Mouse (Mus musculus) intestine, postnatal 0 days (tissue): ENCODE results near the gene Igfbp2. TPM values are rescaled to one million over a fixed set of nuclear protein-coding genes. Genes with fewer than 3 reads are reported as not detected.

Experiments used
- ATAC-seq: fragments of 200-750 bp; cut with Nextera tagmentation; 2 replicates; pipeline ENCODE4 v1.8.0; 2017; ENCODE audit warnings: mild to moderate bottlenecking, moderate TSS enrichment, moderate library complexity
- H3K27ac ChIP-seq: fragments of 300-500 bp; sonication (generic); 2 replicates; pipeline ENCODE4 v1.5.1; 2014; ENCODE audit warnings: mild to moderate bottlenecking, low read depth, low read length, moderate library complexity
- H3K27me3 ChIP-seq: fragments of 300-500 bp; sonication (generic); replicated peaks from 2 replicates; pipeline ENCODE4 v1.6.1; 2014; ENCODE audit warnings: low read length, mixed read lengths; ENCODE audit not compliant: control insufficient read depth, insufficient read depth
- H3K36me3 ChIP-seq: fragments of 300-500 bp; sonication (generic); 2 replicates; pipeline ENCODE4 v1.6.1; 2014; ENCODE audit warnings: mild to moderate bottlenecking, moderate library complexity; ENCODE audit not compliant: control insufficient read depth, insufficient read depth
- H3K4me1 ChIP-seq: fragments of 300-500 bp; sonication (generic); replicated peaks from 2 replicates; pipeline ENCODE4 v1.6.1; 2014; ENCODE audit warnings: antibody characterized with exemption, low read length, mixed read lengths; ENCODE audit not compliant: control insufficient read depth, insufficient read depth
- H3K4me2 ChIP-seq: fragments of 300-500 bp; sonication (generic); replicated peaks from 2 replicates; pipeline ENCODE4 v1.6.1; 2014; ENCODE audit warnings: low read depth, mild to moderate bottlenecking, moderate library complexity
- H3K4me3 ChIP-seq: fragments of 300-500 bp; sonication (generic); 2 replicates; pipeline ENCODE4 v1.5.1; 2014; ENCODE audit warnings: low read depth, low read length
- H3K9ac ChIP-seq: fragments of 300-500 bp; sonication (generic); 2 replicates; pipeline ENCODE4 v1.6.1; 2014; ENCODE audit warnings: mild to moderate bottlenecking, low read depth, low read length
- H3K9me3 ChIP-seq: fragments of 300-500 bp; sonication (generic); 2 replicates; pipeline ENCODE4 v1.6.1; 2016; ENCODE audit warnings: mixed run types; ENCODE audit not compliant: control insufficient read depth
- CTCF ChIP-seq: sonication (generic); IDR thresholded peaks from 2 replicates; pipeline ENCODE4 v1.5.1; 2016; ENCODE audit warnings: low read depth, mild to moderate bottlenecking, control low read depth, antibody characterized with exemption, moderate library complexity
- WGBS: fragments of 180-500 bp; shearing (Covaris S2); extraction: QIAGEN DNeasy Blood & Tissue Kit; methylation state at CpG from one replicate; pipeline ENCODE4 v1.1.7; 2014; 5-methylcytosine and 5-hydroxymethylcytosine counted together
- polyA plus RNA-seq: library from polyadenylated mRNA; unstranded; fragments of >200 nt; fragmentation: Nextera tagmentation; extraction: Ambion mirVana; gene quantifications from 2 replicates; pipeline ENCODE4 v1.2.1, GENCODE M21; 2015

The Igfbp2 gene
- polyA plus RNA-seq, 1 experiment from 2014 or later = 94.0 TPM

- no peak for TF ChIP-seq CTCF
- H3K4me1 ChIP-seq = no peaks in the 10 kb centered on the region
These were observed 401 bp downstream of the Igfbp2 start for GRCm38 (mm10) chr1:72824707-72825101.

GRCm38 (mm10) chr1:72825286-72825685, 983 bp downstream of the Igfbp2 start:
- ATAC-seq = no peak; the same call in 1 of the 2 replicates
- Histone ChIP-seq H3K4me3 (peak overlapping the region; percentile 47), H3K36me3 (no peaks in the 10 kb centered on the region), H3K27ac (no peak overlapping the region), H3K9ac (peak overlapping the region; percentile 31; the same call in 1 of the 2 replicates), H3K27me3 (peaks cover 22% of the 10 kb centered on the region; the same call in 1 of the 2 replicates), H3K4me2 (peak overlapping the region; percentile 90), H3K4me1 (no peaks in the 10 kb centered on the region), H3K9me3 (no peaks in the 10 kb centered on the region)
- no peak for TF ChIP-seq CTCF
- 3% methylated on average over 20 of the region's 20 CpGs for WGBS

More at GRCm38 (mm10) chr1:72824707-72825101, 401 bp downstream of the Igfbp2 start:
- ATAC-seq = peak; percentile 43; the same call in 1 of the 2 replicates
- WGBS = under 1% methylated on average over 37 of the region's 37 CpGs
- Histone ChIP-seq H3K9me3 (no peaks in the 10 kb centered on the region), H3K36me3 (no peaks in the 10 kb centered on the region), H3K4me3 (peak overlapping the region; percentile 47), H3K9ac (peak overlapping the region; percentile 31), H3K27ac (no peak overlapping the region), H3K4me2 (peak overlapping the region; percentile 90), H3K27me3 (peaks cover 22% of the 10 kb centered on the region; the same call in 1 of the 2 replicates)

GRCm38 (mm10) chr1:72825921-72826320, 1.6 kb downstream of the Igfbp2 start:
- Histone ChIP-seq H3K4me3 (peak overlapping the region; percentile 47; the same call in 1 of the 2 replicates), H3K9me3 (no peaks in the 10 kb centered on the region), H3K9ac (no peak overlapping the region), H3K27me3 (peaks cover 22% of the 10 kb centered on the region; the same call in 1 of the 2 replicates), H3K36me3 (no peaks in the 10 kb centered on the region), H3K4me1 (no peaks in the 10 kb centered on the region), H3K4me2 (peak overlapping the region; percentile 90), H3K27ac (no peak overlapping the region)
- WGBS = 44% methylated on average over 4 of the region's 4 CpGs
- no peak for TF ChIP-seq CTCF
- no peak for ATAC-seq

- Histone ChIP-seq H3K9me3 (no peaks in the 10 kb centered on the region), H3K4me1 (no peaks in the 10 kb centered on the region), H3K27me3 (peaks cover 22% of the 10 kb centered on the region; the same call in 1 of the 2 replicates), H3K27ac (no peak overlapping the region), H3K9ac (no peak overlapping the region), H3K36me3 (no peaks in the 10 kb centered on the region), H3K4me3 (no peak overlapping the region), H3K4me2 (no peak overlapping the region; the same call in 1 of the 2 replicates)
- WGBS = 44% methylated on average over 6 of the region's 6 CpGs
- no peak for TF ChIP-seq CTCF
- no peak for ATAC-seq
These were observed 2.1 kb downstream of the Igfbp2 start for GRCm38 (mm10) chr1:72826446-72826845.

- TF ChIP-seq CTCF = no peak
- no peak overlapping the region for H3K4me3 ChIP-seq
- H3K27me3 ChIP-seq = peaks cover 22% of the 10 kb centered on the region; the same call in 1 of the 2 replicates
- H3K9ac ChIP-seq = no peak overlapping the region
- WGBS = 49% methylated on average over 7 of the region's 7 CpGs
- ATAC-seq = no peak
- H3K27ac ChIP-seq = no peak overlapping the region
- H3K9me3 ChIP-seq = no peaks in the 10 kb centered on the region
- H3K36me3 ChIP-seq = no peaks in the 10 kb centered on the region
- no peak overlapping the region; the same call in 1 of the 2 replicates for H3K4me2 ChIP-seq
- no peaks in the 10 kb centered on the region for H3K4me1 ChIP-seq
These were observed 2.6 kb downstream of the Igfbp2 start for GRCm38 (mm10) chr1:72826931-72827330.

GRCm38 (mm10) chr1:72827411-72828315, 3.4 kb downstream of the Igfbp2 start:
- no peaks in the 10 kb centered on the region for H3K9me3 ChIP-seq
- H3K27ac ChIP-seq = no peak overlapping the region
- no peak overlapping the region for H3K4me3 ChIP-seq
- H3K4me2 ChIP-seq = no peak overlapping the region
- TF ChIP-seq CTCF = no peak
- ATAC-seq = no peak
- no peaks in the 10 kb centered on the region for H3K36me3 ChIP-seq
- no peaks in the 10 kb centered on the region for H3K4me1 ChIP-seq
- no peak overlapping the region for H3K9ac ChIP-seq
- WGBS = 50% methylated on average over 12 of the region's 12 CpGs
- H3K27me3 ChIP-seq = peaks cover 22% of the 10 kb centered on the region; the same call in 1 of the 2 replicates
